Mouse (Mus musculus) CH12.LX (cell line): ENCODE results near the gene Il31ra. TPM values are rescaled to one million over a fixed set of nuclear protein-coding genes. Genes with fewer than 3 reads are reported as not detected.

ENCODE experiments used
- DNase-seq: peaks from one replicate; pipeline ENCODE4 v3.0.0-alpha.2; 2013; ENCODE audit errors: extremely low read depth
- H3K27ac ChIP-seq: 2 replicates; pipeline ENCODE4 v1.5.1; 2012; ENCODE audit warnings: low read depth, mild to moderate bottlenecking, control low read depth, moderate library complexity; ENCODE audit not compliant: insufficient read depth
- H3K27me3 ChIP-seq: replicated peaks from 2 replicates; pipeline ENCODE3; 2012; ENCODE audit warnings: inconsistent platforms
- H3K36me3 ChIP-seq, 2 experiments: replicated peaks in 1 of 2; 2 replicates each; pipeline versions ENCODE3 to v1.6.1; 2012; ENCODE audit warnings: inconsistent platforms in 1 of 2, low read length in 1 of 2, mild to moderate bottlenecking in 1 of 2, mixed read lengths in 1 of 2, moderate library complexity in 1 of 2; ENCODE audit not compliant: control insufficient read depth in 1 of 2, insufficient read depth in 1 of 2
- H3K4me1 ChIP-seq, 2 experiments: 2 replicates each; pipeline ENCODE4 v1.6.1; 2012; ENCODE audit warnings: inconsistent platforms in 1 of 2, moderate library complexity in 1 of 2; ENCODE audit not compliant: insufficient read depth in 2 of 2, control insufficient read depth in 1 of 2
- H3K4me2 ChIP-seq: 2 replicates; pipeline ENCODE4 v1.6.1; 2012; ENCODE audit warnings: low read depth, mild to moderate bottlenecking, control low read depth; ENCODE audit not compliant: poor library complexity, insufficient read depth, severe bottlenecking
- H3K4me3 ChIP-seq, 3 experiments: fragments of 150-350 bp in 1 of 3; sonication (generic) in 1 of 3; replicated peaks in 1 of 3; 2 replicates each; pipeline versions ENCODE3 to v1.5.1; 2011 to 2012; ENCODE audit warnings: low read depth in 2 of 3, low read length in 2 of 3, mild to moderate bottlenecking in 2 of 3, moderate library complexity in 2 of 3, control low read depth in 1 of 3, improper control_type of control experiment in 1 of 3, inconsistent platforms in 1 of 3, mixed read lengths in 1 of 3; ENCODE audit not compliant: poor library complexity in 1 of 3
- H3K79me2 ChIP-seq: replicated peaks from 2 replicates; pipeline ENCODE4 v1.6.1; 2012; ENCODE audit warnings: mild to moderate bottlenecking, moderate library complexity; ENCODE audit not compliant: control insufficient read depth, poor library complexity, insufficient read depth, severe bottlenecking; ENCODE audit errors: extremely low read depth
- H3K9ac ChIP-seq: 2 replicates; pipeline ENCODE4 v1.6.1; 2012; ENCODE audit warnings: low read depth, mild to moderate bottlenecking, control low read depth, moderate library complexity; ENCODE audit not compliant: insufficient read depth
- H3K9me3 ChIP-seq: replicated peaks from 2 replicates; pipeline ENCODE3; 2012; ENCODE audit warnings: low read length, inconsistent platforms, mixed read lengths
- BHLHE40 ChIP-seq: IDR thresholded peaks from 2 replicates; pipeline ENCODE4 v1.6.1; 2011; ENCODE audit warnings: mild to moderate bottlenecking, low read depth, low read length, improper control_type of control experiment
- CHD2 ChIP-seq: IDR thresholded peaks from 2 replicates; pipeline ENCODE4 v1.6.1; 2011; ENCODE audit warnings: low read length, improper control_type of control experiment
- E2F4 ChIP-seq: IDR thresholded peaks from 2 replicates; pipeline ENCODE4 v1.6.1; 2011; ENCODE audit warnings: low read depth, low read length, improper control_type of control experiment; ENCODE audit not compliant: insufficient replicate concordance
- ELF1 ChIP-seq: IDR thresholded peaks from 2 replicates; pipeline ENCODE4 v1.6.1; 2014; ENCODE audit warnings: low read depth, mild to moderate bottlenecking, inconsistent platforms, low read length, improper control_type of control experiment
- EP300 ChIP-seq: IDR thresholded peaks from 2 replicates; pipeline ENCODE4 v1.6.1; 2011; ENCODE audit warnings: low read length, improper control_type of control experiment
- ETS1 ChIP-seq: conservative IDR thresholded peaks from 2 replicates; pipeline ENCODE4 v1.6.1; 2012; ENCODE audit warnings: low read depth, mild to moderate bottlenecking, inconsistent platforms, low read length, improper control_type of control experiment, moderate library complexity
- GABPA ChIP-seq: IDR thresholded peaks from 2 replicates; pipeline ENCODE4 v1.6.1; 2012; ENCODE audit warnings: low read depth, low read length, improper control_type of control experiment, inconsistent platforms; ENCODE audit not compliant: insufficient replicate concordance
- IRF4 ChIP-seq: IDR thresholded peaks from 2 replicates; pipeline ENCODE4 v1.6.1; 2014; ENCODE audit warnings: low read depth, mild to moderate bottlenecking, inconsistent platforms, low read length, improper control_type of control experiment
- JUN ChIP-seq: IDR thresholded peaks from 2 replicates; pipeline ENCODE4 v1.6.1; 2011; ENCODE audit warnings: low read depth, mild to moderate bottlenecking, low read length, improper control_type of control experiment, moderate library complexity; ENCODE audit not compliant: insufficient read depth
- KAT2A ChIP-seq: IDR thresholded peaks from 2 replicates; pipeline ENCODE4 v1.6.1; 2012; ENCODE audit warnings: low read length, improper control_type of control experiment, inconsistent platforms; ENCODE audit not compliant: insufficient replicate concordance
- MAFK ChIP-seq: IDR thresholded peaks from 2 replicates; pipeline ENCODE4 v1.6.1; 2011; ENCODE audit warnings: low read length, improper control_type of control experiment; ENCODE audit not compliant: insufficient replicate concordance
- MAX ChIP-seq: IDR thresholded peaks from 2 replicates; pipeline ENCODE4 v1.6.1; 2011; ENCODE audit warnings: low read length, improper control_type of control experiment
- MAZ ChIP-seq: IDR thresholded peaks from 2 replicates; pipeline ENCODE4 v1.6.1; 2012; ENCODE audit warnings: low read depth, mild to moderate bottlenecking, inconsistent platforms, low read length, improper control_type of control experiment, moderate library complexity
- MEF2A ChIP-seq: IDR thresholded peaks from 2 replicates; pipeline ENCODE4 v1.6.1; 2014; ENCODE audit warnings: low read depth, mild to moderate bottlenecking, inconsistent platforms, low read length, improper control_type of control experiment, borderline replicate concordance
- MXI1 ChIP-seq: IDR thresholded peaks from 2 replicates; pipeline ENCODE4 v1.6.1; 2011; ENCODE audit warnings: mild to moderate bottlenecking, low read depth, low read length, improper control_type of control experiment
- NELFE ChIP-seq: IDR thresholded peaks from 2 replicates; pipeline ENCODE4 v1.6.1; 2011; ENCODE audit warnings: low read depth, low read length, improper control_type of control experiment
- NRF1 ChIP-seq: IDR thresholded peaks from 2 replicates; pipeline ENCODE4 v1.6.1; 2014; ENCODE audit warnings: low read depth, mild to moderate bottlenecking, inconsistent platforms, low read length, improper control_type of control experiment, moderate library complexity
- POLR2A ChIP-seq: IDR thresholded peaks from 2 replicates; pipeline ENCODE4 v1.6.1; 2011; ENCODE audit warnings: low read depth, mild to moderate bottlenecking, improper control_type of control experiment, low read length
- RCOR1 ChIP-seq: conservative IDR thresholded peaks from 2 replicates; pipeline ENCODE4 v1.6.1; 2012; ENCODE audit warnings: low read depth, mild to moderate bottlenecking, inconsistent platforms, low read length, improper control_type of control experiment
- SIN3A ChIP-seq: IDR thresholded peaks from 2 replicates; pipeline ENCODE4 v1.6.1; 2012; ENCODE audit warnings: low read length, improper control_type of control experiment, inconsistent platforms
- SMC3 ChIP-seq: IDR thresholded peaks from 2 replicates; pipeline ENCODE4 v1.6.1; 2011; ENCODE audit warnings: low read depth, low read length, improper control_type of control experiment
- TBP ChIP-seq: conservative IDR thresholded peaks from 2 replicates; pipeline ENCODE4 v1.6.1; 2011; ENCODE audit warnings: low read depth, low read length, improper control_type of control experiment
- TCF12 ChIP-seq: IDR thresholded peaks from 2 replicates; pipeline ENCODE4 v1.6.1; 2014; ENCODE audit warnings: low read depth, mild to moderate bottlenecking, inconsistent platforms, low read length, improper control_type of control experiment
- UBTF ChIP-seq: IDR thresholded peaks from 2 replicates; pipeline ENCODE4 v1.6.1; 2012; ENCODE audit warnings: low read depth, mild to moderate bottlenecking, inconsistent platforms, low read length, improper control_type of control experiment, moderate library complexity
- USF1 ChIP-seq: IDR thresholded peaks from 2 replicates; pipeline ENCODE4 v1.6.1; 2014; ENCODE audit warnings: low read depth, mild to moderate bottlenecking, inconsistent platforms, low read length, improper control_type of control experiment
- ZC3H11A ChIP-seq: IDR thresholded peaks from 2 replicates; pipeline ENCODE4 v1.6.1; 2012; ENCODE audit warnings: low read depth, mild to moderate bottlenecking, inconsistent platforms, low read length, improper control_type of control experiment
- ZMIZ1 ChIP-seq: IDR thresholded peaks from 2 replicates; pipeline ENCODE4 v1.6.1; 2012; ENCODE audit warnings: low read depth, mild to moderate bottlenecking, inconsistent platforms, low read length, improper control_type of control experiment
- ZNF384 ChIP-seq: IDR thresholded peaks from 2 replicates; pipeline ENCODE4 v1.6.1; 2012; ENCODE audit warnings: low read depth, low read length, improper control_type of control experiment, inconsistent platforms
- dilution Hi-C: fragments of 300-500 bp; cut with MboI; formaldehyde crosslinking; loops from 2 replicates; pipeline ENCODE4 v1.14.3; 2020; ENCODE audit warnings: low sequenced_read_pairs; ENCODE audit not compliant: extremely low pct_unique_long_range_greater_than_20kb, extremely low pct_ligation_motif_present
- in situ Hi-C: fragments of 300-500 bp; cut with MboI; formaldehyde crosslinking; loops from 3 replicates; pipeline ENCODE4 v1.14.3; 2019; ENCODE audit warnings: low sequenced_read_pairs, low pct_ligation_motif_present, low pct_unique_long_range_greater_than_20kb, mixed read lengths
- polyA plus RNA-seq: library from polyadenylated mRNA; unstranded; fragments of >175 nt; gene quantifications from 2 replicates; pipeline ENCODE4 v1.2.1, GENCODE M21; 2012; ENCODE audit warnings: low read depth; ENCODE audit not compliant: insufficient read length
- total RNA-seq, 2 experiments: library from RNA; depleted of rRNA; stranded (reverse); fragments of 300-350 nt in 1 of 2; fragments of >200 nt in 1 of 2; gene quantifications; 2 replicates each; pipeline ENCODE4 v1.2.3; 2012 to 2014

Il31ra gene
- total and polyA plus RNA-seq, 3 experiments, result not detected

- Histone ChIP-seq H3K4me1 (no peaks in the 10 kb centered on the region), H3K79me2 (no peaks in the 10 kb centered on the region), H3K27ac (no peak overlapping the region), H3K4me3 (no peak overlapping the region), H3K9me3 (no peaks in the 10 kb centered on the region), H3K4me2 (no peak overlapping the region), H3K36me3 (no peaks in the 10 kb centered on the region), H3K9ac (no peak overlapping the region), H3K27me3 (no peaks in the 10 kb centered on the region)
- dilution Hi-C loops, result no loop called here
- TF ChIP-seq MAZ (no peak), UBTF (no peak), SIN3A (no peak), NRF1 (no peak), KAT2A (no peak), GABPA (no peak), POLR2A (no peak), TBP (no peak), ZMIZ1 (no peak), USF1 (no peak), ZNF384 (no peak), ZC3H11A (no peak), SMC3 (no peak), JUN (no peak), MXI1 (no peak), ELF1 (no peak), MEF2A (no peak), TCF12 (no peak), EP300 (no peak), MAFK (no peak)
- DNase-seq, result no peak
- in situ Hi-C loops, result no loop called here
Measured at GRCm38 (mm10) chr13:112582291-112582690, 11.9 kb downstream of the Il31ra start.

GRCm38 (mm10) chr13:112581796-112582195 is 12.4 kb downstream of the Il31ra start:
- no peak for TF ChIP-seq MAFK
- no peak for TF ChIP-seq BHLHE40
- TF ChIP-seq UBTF, result no peak
- TF ChIP-seq RCOR1, result no peak
- TF ChIP-seq IRF4, result no peak
- TF ChIP-seq GABPA, result no peak
- no peak for TF ChIP-seq ETS1
- TF ChIP-seq EP300, result no peak
- TF ChIP-seq MEF2A, result no peak
- TF ChIP-seq TCF12, result no peak
- TF ChIP-seq NELFE, result no peak
- no peak for TF ChIP-seq E2F4
- no peak for TF ChIP-seq MAX
- no peak for TF ChIP-seq CHD2
- TF ChIP-seq MXI1, result no peak
- in situ Hi-C loops (no loop called here), dilution Hi-C loops (no loop called here)
- Histone ChIP-seq H3K9me3 (no peaks in the 10 kb centered on the region), H3K36me3 (no peaks in the 10 kb centered on the region), H3K27ac (no peak overlapping the region), H3K9ac (no peak overlapping the region), H3K79me2 (no peaks in the 10 kb centered on the region), H3K27me3 (no peaks in the 10 kb centered on the region), H3K4me1 (no peaks in the 10 kb centered on the region), H3K4me3 (no peak overlapping the region), H3K4me2 (no peak overlapping the region)
- no peak for DNase-seq
